Mouse (Mus musculus): ENCODE results near the gene Mecom. TPM values are rescaled to one million over a fixed set of nuclear protein-coding genes. Genes with fewer than 3 reads are reported as not detected.

The Mecom gene
- polyA plus RNA-seq, 1 experiment from 2014 or later: 13.0 TPM

GRCm38 (mm10) chr3:30394911-30395310 is 152.9 kb downstream of the Mecom start:
- Histone ChIP-seq H3K4me2 (ENCODE audit: low read depth, low read length) (no peak overlapping the region), H3K27ac (replicated peaks; ENCODE audit: low read depth, low read length) (no peak overlapping the region), H3K9me3 (ENCODE audit: control insufficient read depth, low read length) (no peaks in the 10 kb centered on the region), H3K27me3 (replicated peaks; ENCODE audit: control insufficient read depth, insufficient read depth, low read length) (no peaks in the 10 kb centered on the region), H3K9ac (ENCODE audit: low read depth, low read length) (no peak overlapping the region), H3K36me3 (ENCODE audit: control insufficient read depth, insufficient read depth, low read length) (no peaks in the 10 kb centered on the region), H3K4me1 (ENCODE audit: control insufficient read depth, insufficient read depth, low read length) (peaks cover 8% of the 10 kb centered on the region; the same call in 1 of the 2 replicates), H3K4me3 (ENCODE audit: low read depth, low read length) (no peak overlapping the region)
- no peak for DNase-seq (ENCODE audit: low spot score)
- 79% methylated on average over 4 of the region's 4 CpGs for WGBS
- ATAC-seq (ENCODE audit: low read depth): 0 out of 2 replicates have a peak, but pooled peaks have one; percentile 31

DNA sequence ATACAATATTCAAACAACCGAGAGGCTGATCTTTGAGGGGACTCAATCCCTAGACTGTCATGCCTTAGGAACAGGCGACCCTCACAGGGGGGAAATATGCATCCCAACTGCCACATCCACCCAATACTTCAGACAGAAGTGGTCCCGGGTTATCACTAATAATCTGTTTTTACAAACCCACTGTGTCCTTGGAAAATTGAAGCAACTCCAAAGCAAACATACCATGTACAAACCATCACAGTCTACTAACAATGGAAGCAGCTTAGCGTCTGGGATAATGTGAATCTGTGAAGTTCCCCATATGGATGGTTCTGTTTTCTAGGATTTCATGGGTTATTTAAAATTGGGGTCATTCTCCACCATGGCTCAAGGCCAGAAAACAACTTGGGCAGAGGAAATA is 155.1 kb downstream of the Mecom start:
- H3K9ac ChIP-seq (ENCODE audit: low read depth, low read length): no peak overlapping the region
- WGBS: 46% methylated on average over 4 of the region's 4 CpGs
- H3K4me2 ChIP-seq (ENCODE audit: low read depth, low read length): no peak overlapping the region
- H3K4me1 ChIP-seq (ENCODE audit: control insufficient read depth, insufficient read depth, low read length): peaks cover 8% of the 10 kb centered on the region; the same call in 1 of the 2 replicates
- no peak overlapping the region for H3K4me3 ChIP-seq (ENCODE audit: low read depth, low read length)
- H3K27me3 ChIP-seq (replicated peaks; ENCODE audit: control insufficient read depth, insufficient read depth, low read length): no peaks in the 10 kb centered on the region
- no peaks in the 10 kb centered on the region for H3K9me3 ChIP-seq (ENCODE audit: control insufficient read depth, low read length)
- no peak for ATAC-seq (ENCODE audit: low read depth)
- no peak for DNase-seq (ENCODE audit: low spot score)
- no peaks in the 10 kb centered on the region for H3K36me3 ChIP-seq (ENCODE audit: control insufficient read depth, insufficient read depth, low read length)
- H3K27ac ChIP-seq (replicated peaks; ENCODE audit: low read depth, low read length): no peak overlapping the region

GRCm38 (mm10) chr3:30392218-30392617 is 155.6 kb downstream of the Mecom start:
- Histone ChIP-seq H3K36me3 (ENCODE audit: control insufficient read depth, insufficient read depth, low read length) (no peaks in the 10 kb centered on the region), H3K9me3 (ENCODE audit: control insufficient read depth, low read length) (no peaks in the 10 kb centered on the region), H3K27ac (replicated peaks; ENCODE audit: low read depth, low read length) (no peak overlapping the region), H3K27me3 (replicated peaks; ENCODE audit: control insufficient read depth, insufficient read depth, low read length) (no peaks in the 10 kb centered on the region), H3K9ac (ENCODE audit: low read depth, low read length) (no peak overlapping the region), H3K4me1 (ENCODE audit: control insufficient read depth, insufficient read depth, low read length) (peaks cover 8% of the 10 kb centered on the region; the same call in 1 of the 2 replicates), H3K4me3 (ENCODE audit: low read depth, low read length) (no peak overlapping the region), H3K4me2 (ENCODE audit: low read depth, low read length) (no peak overlapping the region)
- 20% methylated on average over 4 of the region's 4 CpGs for WGBS
- DNase-seq (ENCODE audit: low spot score): peak; percentile 53
- ATAC-seq (ENCODE audit: low read depth): peak; percentile 60; the same call in 1 of the 2 replicates

DNA sequence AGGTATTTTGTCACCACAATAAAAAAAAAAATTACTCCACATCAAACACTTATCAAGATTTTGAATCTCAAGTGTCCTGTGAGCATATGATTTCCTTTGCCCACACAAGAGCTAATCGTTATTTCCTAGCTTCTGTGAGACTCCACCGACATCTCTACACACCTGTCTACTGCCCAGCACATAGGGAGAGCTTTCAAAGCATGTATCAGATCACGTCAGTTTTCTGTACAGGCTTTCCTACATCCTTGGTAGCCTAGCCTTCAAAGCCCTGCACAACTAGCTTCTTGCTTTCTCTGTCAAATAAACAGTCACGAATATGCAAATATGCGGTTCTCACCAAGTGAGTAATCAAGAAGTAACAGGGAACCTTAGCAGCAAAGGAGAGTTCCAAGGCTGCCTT is 157.5 kb downstream of the Mecom start:
- ATAC-seq (ENCODE audit: low read depth) (no peak), DNase-seq (ENCODE audit: low spot score) (no peak)
- Histone ChIP-seq H3K9ac (ENCODE audit: low read depth, low read length) (no peak overlapping the region), H3K36me3 (ENCODE audit: control insufficient read depth, insufficient read depth, low read length) (no peaks in the 10 kb centered on the region), H3K27me3 (replicated peaks; ENCODE audit: control insufficient read depth, insufficient read depth, low read length) (no peaks in the 10 kb centered on the region), H3K4me1 (ENCODE audit: control insufficient read depth, insufficient read depth, low read length) (0 out of 2 replicates have a peak, but pooled peaks cover 8% of the 10 kb centered on the region), H3K9me3 (ENCODE audit: control insufficient read depth, low read length) (no peaks in the 10 kb centered on the region), H3K4me2 (ENCODE audit: low read depth, low read length) (no peak overlapping the region), H3K4me3 (ENCODE audit: low read depth, low read length) (no peak overlapping the region), H3K27ac (replicated peaks; ENCODE audit: low read depth, low read length) (no peak overlapping the region)
- 84% methylated on average over 5 of the region's 5 CpGs for WGBS

DNA sequence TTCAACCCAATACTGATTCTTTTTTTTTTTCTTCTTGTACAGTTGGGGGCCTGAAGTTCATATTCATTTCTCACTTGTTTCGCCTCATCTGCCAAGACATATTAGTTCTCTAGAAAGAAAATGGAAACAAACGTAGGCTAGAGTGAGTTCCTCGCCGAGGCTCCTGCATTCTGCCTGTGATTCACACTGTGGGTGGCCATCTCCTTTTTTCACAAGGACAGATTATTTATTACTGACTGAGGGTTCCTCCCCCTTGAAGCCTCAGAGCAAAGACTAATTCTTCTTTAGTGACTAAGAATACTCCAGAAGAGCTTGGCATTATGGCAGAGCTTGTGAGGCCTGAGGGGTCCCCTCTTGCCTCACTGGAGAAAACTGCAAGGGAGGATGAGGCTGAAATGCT is 167.5 kb downstream of the Mecom start:
- H3K27me3 ChIP-seq (replicated peaks; ENCODE audit: control insufficient read depth, insufficient read depth, low read length): no peaks in the 10 kb centered on the region
- DNase-seq (ENCODE audit: low spot score): no peak
- no peak for ATAC-seq (ENCODE audit: low read depth)
- 44% methylated on average over 4 of the region's 4 CpGs for WGBS
- no peak overlapping the region for H3K27ac ChIP-seq (replicated peaks; ENCODE audit: low read depth, low read length)
- H3K4me3 ChIP-seq (ENCODE audit: low read depth, low read length): no peak overlapping the region
- no peaks in the 10 kb centered on the region for H3K9me3 ChIP-seq (ENCODE audit: control insufficient read depth, low read length)
- no peak overlapping the region for H3K4me2 ChIP-seq (ENCODE audit: low read depth, low read length)
- H3K4me1 ChIP-seq (ENCODE audit: control insufficient read depth, insufficient read depth, low read length): no peaks in the 10 kb centered on the region
- H3K9ac ChIP-seq (ENCODE audit: low read depth, low read length): no peak overlapping the region
- H3K36me3 ChIP-seq (ENCODE audit: control insufficient read depth, insufficient read depth, low read length): no peaks in the 10 kb centered on the region

DNA sequence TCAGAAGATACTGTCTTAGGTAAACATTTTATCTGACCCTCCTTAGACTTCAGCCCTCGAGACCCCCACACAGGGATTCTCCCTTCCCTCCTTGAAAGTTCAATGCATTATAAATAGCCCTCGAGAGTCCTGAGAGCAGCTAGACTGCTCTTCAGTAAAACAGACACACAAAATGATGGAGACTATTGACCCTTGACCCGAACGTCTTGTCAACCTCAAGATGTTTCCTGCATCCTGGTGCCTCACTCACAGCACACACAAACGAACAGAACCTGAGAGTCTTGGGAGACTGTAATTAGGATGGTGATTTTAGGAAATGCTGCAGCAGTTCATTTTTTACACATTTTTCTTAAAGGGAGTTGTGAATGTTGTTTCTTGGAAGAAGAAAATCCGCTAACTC is 168.5 kb downstream of the Mecom start:
- no peaks in the 10 kb centered on the region for H3K9me3 ChIP-seq (ENCODE audit: control insufficient read depth, low read length)
- ATAC-seq (ENCODE audit: low read depth): no peak
- WGBS: 55% methylated on average over 6 of the region's 6 CpGs

DNA sequence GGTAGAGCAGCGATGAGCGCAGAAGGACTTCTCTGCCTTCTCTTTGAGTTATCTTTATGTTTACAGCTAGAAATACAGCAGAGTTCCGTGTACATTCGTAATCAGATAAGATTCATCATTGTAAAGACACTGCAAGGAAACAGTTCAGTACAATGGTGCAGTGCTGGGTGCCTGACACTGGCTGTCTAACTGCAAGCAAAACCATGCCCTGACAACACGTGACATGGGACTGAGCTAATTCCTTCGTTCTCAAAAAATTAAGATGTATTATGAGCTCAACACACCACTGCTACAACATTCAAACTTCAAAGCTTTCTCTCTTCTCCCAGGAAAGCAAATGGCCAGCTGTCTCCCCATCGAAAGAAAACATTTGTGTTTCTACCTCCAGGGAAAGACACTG is 176.3 kb downstream of the Mecom start:
- H3K4me1 ChIP-seq (ENCODE audit: control insufficient read depth, insufficient read depth, low read length): no peaks in the 10 kb centered on the region
- no peak overlapping the region for H3K4me3 ChIP-seq (ENCODE audit: low read depth, low read length)
- H3K27ac ChIP-seq (replicated peaks; ENCODE audit: low read depth, low read length): no peak overlapping the region
- H3K4me2 ChIP-seq (ENCODE audit: low read depth, low read length): peak overlapping the region; percentile 35
- no peaks in the 10 kb centered on the region for H3K36me3 ChIP-seq (ENCODE audit: control insufficient read depth, insufficient read depth, low read length)
- ATAC-seq (ENCODE audit: low read depth) (peak; percentile 68), DNase-seq (ENCODE audit: low spot score) (peak; percentile 31)
- no peaks in the 10 kb centered on the region for H3K9me3 ChIP-seq (ENCODE audit: control insufficient read depth, low read length)
- H3K9ac ChIP-seq (ENCODE audit: low read depth, low read length): no peak overlapping the region
- 58% methylated on average over 7 of the region's 7 CpGs for WGBS
- H3K27me3 ChIP-seq (replicated peaks; ENCODE audit: control insufficient read depth, insufficient read depth, low read length): no peaks in the 10 kb centered on the region

More for the DNA sequence above, 168.5 kb downstream of the Mecom start:
- Histone ChIP-seq H3K27me3 (replicated peaks; ENCODE audit: control insufficient read depth, insufficient read depth, low read length) (no peaks in the 10 kb centered on the region), H3K4me2 (ENCODE audit: low read depth, low read length) (no peak overlapping the region), H3K4me1 (ENCODE audit: control insufficient read depth, insufficient read depth, low read length) (no peaks in the 10 kb centered on the region), H3K9ac (ENCODE audit: low read depth, low read length) (no peak overlapping the region), H3K36me3 (ENCODE audit: control insufficient read depth, insufficient read depth, low read length) (no peaks in the 10 kb centered on the region), H3K27ac (replicated peaks; ENCODE audit: low read depth, low read length) (no peak overlapping the region), H3K4me3 (ENCODE audit: low read depth, low read length) (no peak overlapping the region)
- DNase-seq (ENCODE audit: low spot score): no peak

DNA sequence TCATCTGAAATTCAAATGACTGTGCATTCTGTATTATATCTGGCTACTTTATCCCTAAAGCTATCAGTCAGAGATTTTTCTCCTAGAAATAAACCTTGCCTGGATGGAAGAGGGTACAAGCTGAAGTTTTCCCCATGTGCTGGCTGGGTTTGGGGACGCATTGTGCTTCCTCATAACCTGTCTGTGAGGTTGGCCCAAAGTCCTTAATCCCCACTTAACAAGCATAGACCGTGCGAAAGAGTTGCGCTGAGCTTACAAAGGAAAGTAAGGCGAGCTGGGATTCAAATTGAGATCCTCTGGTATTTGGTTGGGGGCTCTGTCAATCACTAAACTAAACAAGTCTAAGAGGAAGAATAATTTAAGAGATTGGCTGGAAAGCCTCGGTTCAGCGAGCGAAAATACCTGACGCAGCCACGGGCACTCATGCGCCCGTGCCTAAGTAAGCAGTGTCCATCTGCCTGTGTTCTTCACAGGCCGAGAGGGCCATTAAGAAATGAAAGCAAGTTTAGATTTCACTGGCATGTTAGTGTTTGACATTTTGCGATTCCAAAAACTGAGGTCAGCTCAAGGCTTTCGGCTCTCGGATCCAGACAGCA is 176.8 kb downstream of the Mecom start:
- H3K4me1 ChIP-seq (ENCODE audit: control insufficient read depth, insufficient read depth, low read length): no peaks in the 10 kb centered on the region
- no peaks in the 10 kb centered on the region for H3K27me3 ChIP-seq (replicated peaks; ENCODE audit: control insufficient read depth, insufficient read depth, low read length)
- 0 out of 2 replicates have a peak, but pooled peaks have one; percentile 44 for ATAC-seq (ENCODE audit: low read depth)
- H3K9ac ChIP-seq (ENCODE audit: low read depth, low read length): no peak overlapping the region
- no peak overlapping the region for H3K4me3 ChIP-seq (ENCODE audit: low read depth, low read length)
- no peak overlapping the region for H3K27ac ChIP-seq (replicated peaks; ENCODE audit: low read depth, low read length)
- H3K36me3 ChIP-seq (ENCODE audit: control insufficient read depth, insufficient read depth, low read length): no peaks in the 10 kb centered on the region
- 53% methylated on average over 16 of the region's 16 CpGs for WGBS
- no peaks in the 10 kb centered on the region for H3K9me3 ChIP-seq (ENCODE audit: control insufficient read depth, low read length)
- peak; percentile 44 for DNase-seq (ENCODE audit: low spot score)
- peak overlapping the region; percentile 35 for H3K4me2 ChIP-seq (ENCODE audit: low read depth, low read length)

- 84% methylated on average over 7 of the region's 7 CpGs for WGBS
- H3K27me3 ChIP-seq (replicated peaks; ENCODE audit: control insufficient read depth, insufficient read depth, low read length): no peaks in the 10 kb centered on the region
- no peak overlapping the region for H3K27ac ChIP-seq (replicated peaks; ENCODE audit: low read depth, low read length)
- no peak overlapping the region for H3K4me3 ChIP-seq (ENCODE audit: low read depth, low read length)
- H3K36me3 ChIP-seq (ENCODE audit: control insufficient read depth, insufficient read depth, low read length): no peaks in the 10 kb centered on the region
- no peak overlapping the region for H3K9ac ChIP-seq (ENCODE audit: low read depth, low read length)
- no peak overlapping the region for H3K4me2 ChIP-seq (ENCODE audit: low read depth, low read length)
- no peak for DNase-seq (ENCODE audit: low spot score)
- no peaks in the 10 kb centered on the region for H3K4me1 ChIP-seq (ENCODE audit: control insufficient read depth, insufficient read depth, low read length)
- ATAC-seq (ENCODE audit: low read depth): no peak
- H3K9me3 ChIP-seq (ENCODE audit: control insufficient read depth, low read length): no peaks in the 10 kb centered on the region
Measured at GRCm38 (mm10) chr3:30366621-30367020, 181.2 kb downstream of the Mecom start.

All from embryonic facial prominence, embryonic 14.5 days (tissue).